Mouse (Mus musculus) embryonic fibroblast, embryonic 13.5 days (primary cell): ENCODE measurements around the gene Mmp27.

ENCODE experiments used
- CTCF ChIP-seq: IDR thresholded peaks from 2 replicates; pipeline ENCODE4 v1.5.1; 2011; ENCODE audit warnings: mild to moderate bottlenecking, control low read depth, low read length, moderate library complexity, borderline replicate concordance; ENCODE audit not compliant: insufficient read depth
- POLR2A ChIP-seq: IDR thresholded peaks from 2 replicates; pipeline ENCODE4 v1.6.1; 2011; ENCODE audit warnings: low read depth, mild to moderate bottlenecking, control low read depth, low read length, moderate library complexity

DNA sequence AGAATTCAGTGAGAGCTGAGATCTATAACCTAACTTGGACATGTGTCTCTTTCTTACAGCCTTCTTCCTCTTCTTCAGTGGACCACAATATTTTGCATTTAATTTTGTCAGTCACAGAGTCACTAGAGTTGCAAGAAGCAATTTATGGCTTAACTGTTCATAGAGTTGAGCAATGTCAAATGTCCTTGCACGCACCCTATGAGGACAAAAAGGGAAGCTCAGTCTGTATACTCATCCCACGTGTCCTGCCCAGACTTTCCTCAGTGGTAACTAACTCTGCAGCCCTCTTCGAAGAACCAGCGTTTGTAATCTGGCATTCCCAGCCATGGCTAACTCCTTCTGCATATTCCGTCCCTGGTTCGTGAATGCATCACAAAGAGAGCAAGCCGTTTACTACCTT, 3.8 kb upstream of the Mmp27 start:
- no peak for TF ChIP-seq CTCF
- TF ChIP-seq POLR2A: no peak
